Mouse (Mus musculus) lung, embryonic 16.5 days (tissue): ENCODE results near the gene Olfr571. TPM values are rescaled to one million over a fixed set of nuclear protein-coding genes. Genes with fewer than 3 reads are reported as not detected.

Experiments
- ATAC-seq: fragments of 200-750 bp; cut with Nextera tagmentation; 2 replicates; pipeline ENCODE4 v1.8.0; 2017; ENCODE audit warnings: low read depth, mild to moderate bottlenecking, moderate library complexity
- H3K27ac ChIP-seq: fragments of 300-500 bp; sonication (generic); 2 replicates; pipeline ENCODE4 v1.5.1; 2014; ENCODE audit warnings: mild to moderate bottlenecking, control low read depth, low read length
- H3K27me3 ChIP-seq: fragments of 300-500 bp; sonication (generic); 2 replicates; pipeline ENCODE4 v1.6.1; 2014; ENCODE audit warnings: low read depth, low read length, mixed read lengths; ENCODE audit not compliant: control insufficient read depth, insufficient read depth
- H3K36me3 ChIP-seq: fragments of 300-500 bp; sonication (generic); 2 replicates; pipeline ENCODE4 v1.6.1; 2014; ENCODE audit warnings: low read length; ENCODE audit not compliant: control insufficient read depth, insufficient read depth
- H3K4me1 ChIP-seq: fragments of 300-500 bp; sonication (generic); replicated peaks from 2 replicates; pipeline ENCODE4 v1.6.1; 2014; ENCODE audit warnings: low read length, mixed read lengths; ENCODE audit not compliant: control insufficient read depth, insufficient read depth
- H3K4me2 ChIP-seq: fragments of 300-500 bp; sonication (generic); 2 replicates; pipeline ENCODE4 v1.6.1; 2014; ENCODE audit warnings: low read depth, low read length, control low read depth
- H3K4me3 ChIP-seq: fragments of 300-500 bp; sonication (generic); 2 replicates; pipeline ENCODE4 v1.5.1; 2014; ENCODE audit warnings: mild to moderate bottlenecking, low read length, control low read depth
- H3K9ac ChIP-seq: fragments of 300-500 bp; sonication (generic); 2 replicates; pipeline ENCODE4 v1.6.1; 2014; ENCODE audit warnings: low read length, control low read depth
- H3K9me3 ChIP-seq: fragments of 300-500 bp; sonication (generic); 2 replicates; pipeline ENCODE4 v1.6.1; 2016; ENCODE audit warnings: low read length; ENCODE audit not compliant: control insufficient read depth
- WGBS: fragments of 180-500 bp; shearing (Covaris S2); extraction: QIAGEN DNeasy Blood & Tissue Kit; methylation state at CpG from one replicate; pipeline ENCODE4 v1.1.7; 2014; 5-methylcytosine and 5-hydroxymethylcytosine counted together
- polyA plus RNA-seq: library from polyadenylated mRNA; unstranded; fragments of >200 nt; fragmentation: Nextera tagmentation; extraction: Ambion mirVana; gene quantifications from 2 replicates; pipeline ENCODE4 v1.2.1, GENCODE M21; 2015

Gene Olfr571
- not detected in 2 replicates for polyA plus RNA-seq

GRCm38 (mm10) chr7:102917032-102917875 is at the start of gene Olfr571:
Gene Olfr571, minus strand, starts transcription at chr7:102917536.
- 52% methylated on average over 4 of the region's 4 CpGs for WGBS
- Histone ChIP-seq H3K9ac (no peak within 1 kb of the TSS), H3K27me3 (no peaks in the 10 kb centered on the region), H3K4me2 (no peak within 1 kb of the TSS), H3K36me3 (no peaks in the 10 kb centered on the region), H3K27ac (no peak within 1 kb of the TSS), H3K4me3 (no peak within 1 kb of the TSS), H3K4me1 (no peaks in the 10 kb centered on the region), H3K9me3 (no peaks in the 10 kb centered on the region)
- ATAC-seq = no peak

- Histone ChIP-seq H3K27me3 (no peaks in the 10 kb centered on the region), H3K4me2 (no peak within 1 kb of the TSS), H3K36me3 (no peaks in the 10 kb centered on the region), H3K27ac (no peak within 1 kb of the TSS), H3K9ac (no peak within 1 kb of the TSS), H3K4me3 (no peak within 1 kb of the TSS), H3K4me1 (0 out of 2 replicates have a peak, but pooled peaks cover 1% of the 10 kb centered on the region), H3K9me3 (no peaks in the 10 kb centered on the region)
- no peak for ATAC-seq
- 10% methylated on average over 2 of the region's 2 CpGs for WGBS
Measured at GRCm38 (mm10) chr7:102962360-102962759, 45.0 kb upstream of the Olfr571 start, which contains the start of gene Olfr576. Gene Olfr576, plus strand, starts transcription at chr7:102962660.

GRCm38 (mm10) chr7:102958593-102958992 is 41.3 kb upstream of the Olfr571 start, which contains the start of gene Olfr575:
Gene Olfr575, minus strand, starts transcription at chr7:102958775.
- Histone ChIP-seq H3K27me3 (no peaks in the 10 kb centered on the region), H3K4me3 (no peak within 1 kb of the TSS), H3K4me1 (no peaks in the 10 kb centered on the region), H3K27ac (no peak within 1 kb of the TSS), H3K9ac (no peak within 1 kb of the TSS), H3K4me2 (no peak within 1 kb of the TSS), H3K9me3 (no peaks in the 10 kb centered on the region), H3K36me3 (no peaks in the 10 kb centered on the region)
- no peak for ATAC-seq
- WGBS = 27% methylated on average over 1 of the region's 1 CpGs

GRCm38 (mm10) chr7:102958137-102958536 is 40.8 kb upstream of the Olfr571 start:
- H3K4me3 ChIP-seq = no peak overlapping the region
- H3K36me3 ChIP-seq = no peaks in the 10 kb centered on the region
- H3K9me3 ChIP-seq = no peaks in the 10 kb centered on the region
- H3K27me3 ChIP-seq = no peaks in the 10 kb centered on the region
- H3K4me1 ChIP-seq = no peaks in the 10 kb centered on the region
- H3K4me2 ChIP-seq = no peak overlapping the region
- H3K27ac ChIP-seq = no peak overlapping the region
- WGBS = 49% methylated on average over 3 of the region's 3 CpGs
- H3K9ac ChIP-seq = no peak overlapping the region
- ATAC-seq = no peak

- Histone ChIP-seq H3K27ac (no peak overlapping the region), H3K9me3 (no peaks in the 10 kb centered on the region), H3K4me3 (no peak overlapping the region), H3K27me3 (no peaks in the 10 kb centered on the region), H3K4me2 (no peak overlapping the region), H3K9ac (no peak overlapping the region), H3K36me3 (no peaks in the 10 kb centered on the region), H3K4me1 (no peaks in the 10 kb centered on the region)
- WGBS = 43% methylated on average over 1 of the region's 1 CpGs
- no peak for ATAC-seq
Measured at GRCm38 (mm10) chr7:102950732-102951131, 33.4 kb upstream of the Olfr571 start.

- Histone ChIP-seq H3K27me3 (no peaks in the 10 kb centered on the region), H3K4me1 (no peaks in the 10 kb centered on the region)
Measured at GRCm38 (mm10) chr7:102948167-102948566, 30.8 kb upstream of the Olfr571 start, which contains the start of gene Olfr574. Gene Olfr574, plus strand, starts transcription at chr7:102948467.

GRCm38 (mm10) chr7:102943417-102943816 is 26.1 kb upstream of the Olfr571 start:
- no peak overlapping the region for H3K4me2 ChIP-seq
- no peaks in the 10 kb centered on the region for H3K9me3 ChIP-seq
- H3K4me3 ChIP-seq = no peak overlapping the region
- H3K27me3 ChIP-seq = no peaks in the 10 kb centered on the region
- ATAC-seq = no peak
- no peaks in the 10 kb centered on the region for H3K36me3 ChIP-seq
- no peak overlapping the region for H3K9ac ChIP-seq
- H3K4me1 ChIP-seq = no peaks in the 10 kb centered on the region
- 85% methylated on average over 1 of the region's 1 CpGs for WGBS
- no peak overlapping the region for H3K27ac ChIP-seq

More at GRCm38 (mm10) chr7:102948167-102948566, 30.8 kb upstream of the Olfr571 start, which contains the start of gene Olfr574:
- H3K27ac ChIP-seq = no peak within 1 kb of the TSS
- H3K9ac ChIP-seq = no peak within 1 kb of the TSS
- no peak for ATAC-seq
- H3K4me3 ChIP-seq = no peak within 1 kb of the TSS
- no peak within 1 kb of the TSS for H3K4me2 ChIP-seq
- H3K36me3 ChIP-seq = no peaks in the 10 kb centered on the region
- 100% methylated on average over 1 of the region's 1 CpGs for WGBS
- H3K9me3 ChIP-seq = no peaks in the 10 kb centered on the region

GRCm38 (mm10) chr7:102942475-102942874 is 25.1 kb upstream of the Olfr571 start, which contains the start of gene Olfr573-ps1:
Gene Olfr573-ps1, minus strand, starts transcription at chr7:102942575.
- H3K27me3 ChIP-seq = no peaks in the 10 kb centered on the region
- no peak for ATAC-seq
- no peaks in the 10 kb centered on the region for H3K9me3 ChIP-seq
- H3K4me1 ChIP-seq = no peaks in the 10 kb centered on the region
- WGBS = 74% methylated on average over 2 of the region's 2 CpGs
- no peak within 1 kb of the TSS for H3K4me2 ChIP-seq
- H3K9ac ChIP-seq = no peak within 1 kb of the TSS
- H3K4me3 ChIP-seq = no peak within 1 kb of the TSS
- no peak within 1 kb of the TSS for H3K27ac ChIP-seq
- H3K36me3 ChIP-seq = no peaks in the 10 kb centered on the region

GRCm38 (mm10) chr7:102927105-102927504 is 9.8 kb upstream of the Olfr571 start:
- Histone ChIP-seq H3K4me2 (no peak overlapping the region), H3K36me3 (no peaks in the 10 kb centered on the region), H3K9me3 (no peaks in the 10 kb centered on the region), H3K27me3 (no peaks in the 10 kb centered on the region), H3K4me3 (no peak overlapping the region), H3K4me1 (no peaks in the 10 kb centered on the region), H3K27ac (no peak overlapping the region), H3K9ac (no peak overlapping the region)
- WGBS = 59% methylated on average over 3 of the region's 3 CpGs
- no peak for ATAC-seq
